Mouse (Mus musculus): Measurements from ENCODE around the gene Amz2.

- TF ChIP-seq CTCF (IDR thresholded peaks at IDR 0.05; ENCODE audit: low read depth) (no peak), EP300 (IDR thresholded peaks at IDR 0.05; ENCODE audit: low read depth) (no peak)
Measured at GRCm38 (mm10) chr11:109476241-109476640, 50.5 kb downstream of the Amz2 start.

All from liver, embryonic 14.5 days (tissue).